Mouse (Mus musculus) megakaryocyte, embryonic 14.5 days (primary cell): ENCODE results near the gene Tmcc3.

Experiments
- FLI1 ChIP-seq: IDR thresholded peaks from 2 replicates; pipeline ENCODE4 v1.6.1; 2012; ENCODE audit warnings: low read length, inconsistent platforms, mixed read lengths
- GATA1 ChIP-seq: IDR thresholded peaks from 3 replicates; pipeline ENCODE4 v1.6.1; 2012; ENCODE audit warnings: mixed read lengths, low read length, inconsistent platforms, borderline replicate concordance

GRCm38 (mm10) chr10:94477366-94478225, 165.8 kb downstream of the Tmcc3 start:
- TF ChIP-seq FLI1: no peak
- TF ChIP-seq GATA1: no peak
